Mouse (Mus musculus) hindbrain, postnatal 0 days (tissue): ENCODE data around the gene Kctd3. TPM values are rescaled to one million over a fixed set of nuclear protein-coding genes. Genes with fewer than 3 reads are reported as not detected.

Experiments
- ATAC-seq: fragments of 200-750 bp; cut with Nextera tagmentation; 2 replicates; pipeline ENCODE4 v1.8.0; 2017; ENCODE audit warnings: mild to moderate bottlenecking, moderate TSS enrichment, moderate library complexity
- DNase-seq: peaks from one replicate; pipeline ENCODE4 v3.0.0-alpha.2; 2015; ENCODE audit warnings: low spot score
- H3K27ac ChIP-seq: fragments of 300-500 bp; sonication (generic); 2 replicates; pipeline ENCODE4 v1.5.1; 2014; ENCODE audit warnings: mild to moderate bottlenecking
- H3K27me3 ChIP-seq: fragments of 300-500 bp; sonication (generic); 2 replicates; pipeline ENCODE4 v1.6.1; 2014; ENCODE audit warnings: low read length, mixed read lengths; ENCODE audit not compliant: insufficient read depth
- H3K36me3 ChIP-seq: fragments of 300-500 bp; sonication (generic); 2 replicates; pipeline ENCODE4 v1.6.1; 2014; ENCODE audit warnings: low read length, mixed read lengths; ENCODE audit not compliant: insufficient read depth
- H3K4me1 ChIP-seq: fragments of 300-500 bp; sonication (generic); 2 replicates; pipeline ENCODE4 v1.6.1; 2014; ENCODE audit warnings: antibody characterized with exemption, low read length, mixed read lengths; ENCODE audit not compliant: insufficient read depth
- H3K4me2 ChIP-seq: fragments of 300-500 bp; sonication (generic); 2 replicates; pipeline ENCODE4 v1.6.1; 2014; ENCODE audit warnings: low read depth, mild to moderate bottlenecking, low read length, moderate library complexity, mixed read lengths
- H3K4me3 ChIP-seq: fragments of 300-500 bp; sonication (generic); 2 replicates; pipeline ENCODE4 v1.5.1; 2014; ENCODE audit warnings: low read length
- H3K9ac ChIP-seq: fragments of 300-500 bp; sonication (generic); replicated peaks from 2 replicates; pipeline ENCODE4 v1.6.1; 2014; ENCODE audit warnings: mild to moderate bottlenecking, low read length, moderate library complexity, mixed read lengths
- H3K9me3 ChIP-seq: fragments of 300-500 bp; sonication (generic); 2 replicates; pipeline ENCODE4 v1.6.1; 2016; ENCODE audit warnings: low read length, mixed read lengths
- CTCF ChIP-seq: IDR thresholded peaks from 2 replicates; pipeline ENCODE4 v1.5.1; 2016; ENCODE audit warnings: antibody characterized with exemption, control low read depth, low read depth
- WGBS: fragments of 180-500 bp; shearing (Covaris S2); extraction: QIAGEN DNeasy Blood & Tissue Kit; methylation state at CpG from one replicate; pipeline ENCODE4 v1.1.7; 2014; 5-methylcytosine and 5-hydroxymethylcytosine counted together
- polyA plus RNA-seq: library from polyadenylated mRNA; unstranded; fragments of >200 nt; fragmentation: Nextera tagmentation; extraction: Ambion mirVana; gene quantifications from 2 replicates; pipeline ENCODE4 v1.2.1, GENCODE M21; 2015
- total RNA-seq: library from RNA; depleted of rRNA; stranded (reverse); fragments of >200 nt; gene quantifications from 2 replicates; pipeline ENCODE4 v1.2.3, GENCODE M21; 2014

Kctd3 gene
- total and polyA plus RNA-seq, 2 experiments from 2014 or later = 45.4 to 73.8 TPM

- TF ChIP-seq CTCF = no peak
- Histone ChIP-seq H3K4me1 (no peaks in the 10 kb centered on the region), H3K36me3 (peaks cover 40% of the 10 kb centered on the region), H3K9me3 (no peaks in the 10 kb centered on the region), H3K27me3 (no peaks in the 10 kb centered on the region), H3K9ac (no peak overlapping the region), H3K4me3 (no peak overlapping the region), H3K27ac (no peak overlapping the region), H3K4me2 (no peak overlapping the region)
- DNase-seq (no peak), ATAC-seq (no peak)
- 88% methylated on average over 10 of the region's 10 CpGs for whole genome bisulfite sequencing
Measured at GRCm38 (mm10) chr1:188999981-189000380, 7.7 kb downstream of the Kctd3 start.

- H3K4me1 ChIP-seq = no peaks in the 10 kb centered on the region
- no peak for TF ChIP-seq CTCF
- no peak overlapping the region for H3K27ac ChIP-seq
- no peaks in the 10 kb centered on the region for H3K27me3 ChIP-seq
- ATAC-seq (no peak), DNase-seq (no peak)
- H3K4me3 ChIP-seq = no peak overlapping the region
- no peaks in the 10 kb centered on the region for H3K9me3 ChIP-seq
- WGBS = 96% methylated on average over 3 of the region's 3 CpGs
- H3K4me2 ChIP-seq = no peak overlapping the region
- H3K9ac ChIP-seq = no peak overlapping the region
- H3K36me3 ChIP-seq = peaks cover 40% of the 10 kb centered on the region
Measured at GRCm38 (mm10) chr1:188997921-188998320, 9.7 kb downstream of the Kctd3 start.

- Histone ChIP-seq H3K4me1 (no peaks in the 10 kb centered on the region), H3K36me3 (peaks cover 47% of the 10 kb centered on the region), H3K27me3 (no peaks in the 10 kb centered on the region), H3K9me3 (no peaks in the 10 kb centered on the region), H3K4me2 (no peak overlapping the region), H3K27ac (no peak overlapping the region), H3K9ac (no peak overlapping the region), H3K4me3 (no peak overlapping the region)
- DNase-seq (peak; percentile 82), ATAC-seq (peak; percentile 45; the same call in 1 of the 2 replicates)
- peak; percentile 78 for TF ChIP-seq CTCF
- WGBS = 31% methylated on average over 4 of the region's 4 CpGs
Measured at GRCm38 (mm10) chr1:188993218-188993617, 14.4 kb downstream of the Kctd3 start.

GRCm38 (mm10) chr1:188980050-188980449 is 27.6 kb downstream of the Kctd3 start:
- peak; percentile 72 for DNase-seq
- H3K4me1 ChIP-seq = no peaks in the 10 kb centered on the region
- H3K4me2 ChIP-seq = no peak overlapping the region
- no peak overlapping the region for H3K9ac ChIP-seq
- no peaks in the 10 kb centered on the region for H3K9me3 ChIP-seq
- H3K27me3 ChIP-seq = no peaks in the 10 kb centered on the region
- TF ChIP-seq CTCF = peak; percentile 84
- ATAC-seq = 0 out of 2 replicates have a peak, but pooled peaks have one; percentile 71
- WGBS = 27% methylated on average over 3 of the region's 3 CpGs
- no peak overlapping the region for H3K27ac ChIP-seq
- H3K4me3 ChIP-seq = no peak overlapping the region
- peaks cover 54% of the 10 kb centered on the region for H3K36me3 ChIP-seq

GRCm38 (mm10) chr1:188973926-188974325 is 33.7 kb downstream of the Kctd3 start:
- Histone ChIP-seq H3K9me3 (no peaks in the 10 kb centered on the region), H3K27ac (no peak overlapping the region), H3K4me3 (no peak overlapping the region), H3K9ac (no peak overlapping the region), H3K27me3 (no peaks in the 10 kb centered on the region), H3K4me1 (no peaks in the 10 kb centered on the region), H3K4me2 (no peak overlapping the region), H3K36me3 (peaks cover 58% of the 10 kb centered on the region)
- no peak for TF ChIP-seq CTCF
- 90% methylated on average over 16 of the region's 16 CpGs for WGBS
- ATAC-seq = no peak; the same call in 1 of the 2 replicates
- no peak for DNase-seq

- 91% methylated on average over 6 of the region's 6 CpGs for WGBS
- Histone ChIP-seq H3K9me3 (no peaks in the 10 kb centered on the region), H3K36me3 (peaks cover 63% of the 10 kb centered on the region), H3K4me3 (no peak overlapping the region), H3K4me1 (no peaks in the 10 kb centered on the region), H3K9ac (no peak overlapping the region), H3K27me3 (no peaks in the 10 kb centered on the region), H3K27ac (no peak overlapping the region), H3K4me2 (no peak overlapping the region)
- ATAC-seq = no peak
- no peak for DNase-seq
- TF ChIP-seq CTCF = no peak
Measured at GRCm38 (mm10) chr1:188973078-188973477, 34.6 kb downstream of the Kctd3 start.

- Histone ChIP-seq H3K4me3 (no peak overlapping the region), H3K4me2 (no peak overlapping the region), H3K4me1 (0 out of 2 replicates have a peak, but pooled peaks cover 3% of the 10 kb centered on the region), H3K9ac (no peak overlapping the region), H3K36me3 (no peaks in the 10 kb centered on the region), H3K27ac (no peak overlapping the region), H3K27me3 (no peaks in the 10 kb centered on the region), H3K9me3 (no peaks in the 10 kb centered on the region)
- TF ChIP-seq CTCF = no peak
- ATAC-seq (no peak), DNase-seq (no peak)
- WGBS = 94% methylated on average over 4 of the region's 4 CpGs
Measured at GRCm38 (mm10) chr1:188952501-188952900, 55.1 kb downstream of the Kctd3 start.
